Mouse (Mus musculus) embryo, embryonic 10 days (tissue): ENCODE results near the gene Il17rb.

Experiments
- DNase-seq: peaks from one replicate; pipeline ENCODE4 v3.0.0-alpha.2; 2015; ENCODE audit warnings: low spot score

Il17rb gene

GRCm38 (mm10) chr14:30008733-30009575 lies at the start of gene Il17rb, which contains the start of gene Chdh:
Gene Il17rb, minus strand, starts transcription at chr14:30008896.
Gene Chdh, plus strand, starts transcription at chr14:30009023.
- DNase-seq: peak; percentile 58

GRCm38 (mm10) chr14:30056031-30056766 lies 47.5 kb upstream of the Il17rb start:
- no peak for DNase-seq

GRCm38 (mm10) chr14:30054922-30055321 lies 46.2 kb upstream of the Il17rb start:
- DNase-seq: no peak

GRCm38 (mm10) chr14:30050280-30050679 lies 41.6 kb upstream of the Il17rb start:
- DNase-seq: no peak

- no peak for DNase-seq
These were observed 39.4 kb upstream of the Il17rb start for GRCm38 (mm10) chr14:30048049-30048448.

GRCm38 (mm10) chr14:30046976-30047375 lies 38.3 kb upstream of the Il17rb start:
- DNase-seq: no peak

- DNase-seq: no peak
These were observed 37.1 kb upstream of the Il17rb start for GRCm38 (mm10) chr14:30045704-30046220.

GRCm38 (mm10) chr14:30045239-30045638 lies 36.5 kb upstream of the Il17rb start:
- no peak for DNase-seq

GRCm38 (mm10) chr14:30043356-30043940 lies 34.8 kb upstream of the Il17rb start:
- no peak for DNase-seq

GRCm38 (mm10) chr14:30041836-30042235 lies 33.1 kb upstream of the Il17rb start:
- DNase-seq: no peak

- no peak for DNase-seq
These were observed 30.7 kb upstream of the Il17rb start for GRCm38 (mm10) chr14:30039413-30039812.

- no peak for DNase-seq
These were observed 29.7 kb upstream of the Il17rb start for GRCm38 (mm10) chr14:30038431-30038830.

- DNase-seq: no peak
These were observed 24.7 kb upstream of the Il17rb start for GRCm38 (mm10) chr14:30033405-30033804.

- no peak for DNase-seq
These were observed 18.7 kb upstream of the Il17rb start for GRCm38 (mm10) chr14:30027378-30027777.

- DNase-seq: no peak
These were observed 15.7 kb upstream of the Il17rb start for GRCm38 (mm10) chr14:30024387-30024786.

- DNase-seq: no peak
These were observed 13.8 kb upstream of the Il17rb start for GRCm38 (mm10) chr14:30022471-30022870.

GRCm38 (mm10) chr14:30019792-30020575 lies 11.3 kb upstream of the Il17rb start:
- no peak for DNase-seq

- DNase-seq: no peak
These were observed 10.7 kb upstream of the Il17rb start for GRCm38 (mm10) chr14:30019375-30019774.

GRCm38 (mm10) chr14:30018846-30019245 lies 10.2 kb upstream of the Il17rb start:
- no peak for DNase-seq

- no peak for DNase-seq
These were observed 9.7 kb upstream of the Il17rb start for GRCm38 (mm10) chr14:30018463-30018801.

- no peak for DNase-seq
These were observed 9.2 kb upstream of the Il17rb start for GRCm38 (mm10) chr14:30017794-30018462.
